Mouse (Mus musculus): ENCODE results near the gene Olfr224. TPM values are rescaled to one million over a fixed set of nuclear protein-coding genes. Genes with fewer than 3 reads are reported as not detected.

Olfr224 gene
- not detected in 2 replicates for polyA plus RNA-seq (2016; fragmentation: Nextera tagmentation; extraction: Ambion mirVana)

GRCm38 (mm10) chr11:58570405-58570804 is at the start of gene Olfr224:
Gene Olfr224 (minus strand): TSS chr11:58570553.
- H3K4me1 ChIP-seq = no peaks in the 10 kb centered on the region
- H3K27ac ChIP-seq = no peak within 1 kb of the TSS
- no peak for DNase-seq (ENCODE audit: low spot score)
- no peaks in the 10 kb centered on the region for H3K36me3 ChIP-seq
- WGBS = 67% methylated on average over 5 of the region's 5 CpGs
- no peak within 1 kb of the TSS for H3K4me3 ChIP-seq
- H3K9me3 ChIP-seq = no peaks in the 10 kb centered on the region
- H3K27me3 ChIP-seq (ENCODE audit: insufficient read depth, poor library complexity, severe bottlenecking) = no peaks in the 10 kb centered on the region

- no peaks in the 10 kb centered on the region for H3K27me3 ChIP-seq (ENCODE audit: insufficient read depth, poor library complexity, severe bottlenecking)
- H3K4me1 ChIP-seq = peaks cover 10% of the 10 kb centered on the region
- no peak overlapping the region for H3K27ac ChIP-seq
- H3K36me3 ChIP-seq = no peaks in the 10 kb centered on the region
- 81% methylated on average over 6 of the region's 6 CpGs for WGBS
- H3K4me3 ChIP-seq = no peak overlapping the region
- H3K9me3 ChIP-seq = no peaks in the 10 kb centered on the region
- no peak for DNase-seq (ENCODE audit: low spot score)
These were observed 48.4 kb upstream of the Olfr224 start for GRCm38 (mm10) chr11:58618793-58619192.

DNA sequence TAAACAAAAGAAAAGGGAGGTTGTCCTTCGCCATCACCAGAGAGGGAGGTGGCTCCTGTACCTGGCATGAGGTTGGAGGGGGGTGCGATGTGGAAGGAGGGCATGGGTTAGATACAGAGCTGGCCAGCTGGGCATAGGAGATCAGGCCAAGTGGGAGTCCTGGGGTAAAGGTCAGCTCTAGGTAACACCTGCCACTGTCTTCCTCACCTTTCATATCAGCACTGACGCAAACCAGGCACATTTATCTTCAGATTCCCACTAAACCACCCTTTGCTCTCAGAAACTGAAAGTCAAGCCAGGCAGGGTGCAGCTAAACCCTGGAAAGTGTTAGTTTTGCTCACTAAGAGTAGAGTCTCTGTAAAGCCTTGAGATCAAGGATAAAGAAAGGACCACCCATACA is 48.0 kb upstream of the Olfr224 start:
- no peak overlapping the region for H3K27ac ChIP-seq
- DNase-seq (ENCODE audit: low spot score) = no peak
- no peaks in the 10 kb centered on the region for H3K9me3 ChIP-seq
- H3K36me3 ChIP-seq = no peaks in the 10 kb centered on the region
- H3K4me1 ChIP-seq = peaks cover 10% of the 10 kb centered on the region
- H3K4me3 ChIP-seq = no peak overlapping the region
- 50% methylated on average over 3 of the region's 3 CpGs for WGBS
- no peaks in the 10 kb centered on the region for H3K27me3 ChIP-seq (ENCODE audit: insufficient read depth, poor library complexity, severe bottlenecking)

- no peaks in the 10 kb centered on the region for H3K36me3 ChIP-seq
- no peak for DNase-seq (ENCODE audit: low spot score)
- WGBS = 79% methylated on average over 4 of the region's 4 CpGs
These were observed 45.6 kb upstream of the Olfr224 start, which contains the start of gene 2210407C18Rik for GRCm38 (mm10) chr11:58615975-58616374. Gene 2210407C18Rik (minus strand): TSS chr11:58616075.

DNA sequence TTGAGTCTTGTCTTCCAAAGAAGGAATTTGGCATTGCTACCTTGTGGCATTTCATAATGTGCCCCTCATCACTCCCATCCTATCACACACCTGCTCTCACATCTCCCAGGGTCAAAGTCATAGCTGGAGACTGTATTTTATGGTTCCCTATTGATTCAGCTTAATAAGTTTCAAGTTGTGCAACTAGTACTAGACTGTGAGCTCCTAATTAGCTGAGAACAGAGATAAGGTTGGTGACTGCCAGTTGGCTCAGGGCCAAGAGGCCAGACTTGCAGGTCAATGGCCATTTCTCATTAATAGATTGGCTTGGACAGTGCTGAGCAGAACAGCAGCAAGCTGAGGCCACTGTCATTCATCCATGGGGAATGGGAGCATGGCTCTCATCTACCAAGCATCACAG is 44.2 kb upstream of the Olfr224 start:
- no peaks in the 10 kb centered on the region for H3K36me3 ChIP-seq
- H3K4me1 ChIP-seq = peaks cover 10% of the 10 kb centered on the region
- no peak for DNase-seq (ENCODE audit: low spot score)
- H3K27ac ChIP-seq = no peak overlapping the region
- H3K9me3 ChIP-seq = no peaks in the 10 kb centered on the region
- no peak overlapping the region for H3K4me3 ChIP-seq
- no peaks in the 10 kb centered on the region; the same call in 1 of the 2 replicates for H3K27me3 ChIP-seq (ENCODE audit: insufficient read depth, poor library complexity, severe bottlenecking)

More at GRCm38 (mm10) chr11:58615975-58616374, 45.6 kb upstream of the Olfr224 start, which contains the start of gene 2210407C18Rik:
- H3K4me3 ChIP-seq = no peak within 1 kb of the TSS
- H3K27me3 ChIP-seq (ENCODE audit: insufficient read depth, poor library complexity, severe bottlenecking) = no peaks in the 10 kb centered on the region; the same call in 1 of the 2 replicates
- H3K4me1 ChIP-seq = peaks cover 10% of the 10 kb centered on the region
- H3K9me3 ChIP-seq = no peaks in the 10 kb centered on the region
- no peak within 1 kb of the TSS for H3K27ac ChIP-seq

DNA sequence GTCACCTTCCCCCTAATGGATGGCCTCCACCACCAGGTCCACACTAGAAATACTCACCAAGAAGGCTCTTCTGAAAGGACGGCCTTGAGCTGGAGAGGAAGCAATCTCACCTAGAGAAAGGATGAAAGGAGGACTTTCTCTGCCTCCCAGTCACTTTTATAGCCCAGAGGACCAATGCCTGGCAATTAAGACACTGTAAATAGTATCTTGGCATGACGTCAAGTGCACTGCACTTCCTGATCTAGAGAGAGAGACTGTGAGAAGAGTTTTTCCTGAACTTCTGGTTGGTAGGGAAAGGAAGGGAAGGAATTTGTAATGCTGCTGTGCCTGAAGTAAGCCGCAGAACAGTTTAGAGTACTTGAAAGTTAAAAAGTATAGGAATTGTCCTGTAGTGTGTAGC is 43.0 kb upstream of the Olfr224 start:
- no peak for DNase-seq (ENCODE audit: low spot score)
- peaks cover 8% of the 10 kb centered on the region for H3K4me1 ChIP-seq
- WGBS = 76% methylated on average over 3 of the region's 3 CpGs
- H3K36me3 ChIP-seq = no peaks in the 10 kb centered on the region
- no peak overlapping the region for H3K27ac ChIP-seq
- no peaks in the 10 kb centered on the region; the same call in 1 of the 2 replicates for H3K27me3 ChIP-seq (ENCODE audit: insufficient read depth, poor library complexity, severe bottlenecking)
- H3K9me3 ChIP-seq = no peaks in the 10 kb centered on the region
- no peak overlapping the region for H3K4me3 ChIP-seq

DNA sequence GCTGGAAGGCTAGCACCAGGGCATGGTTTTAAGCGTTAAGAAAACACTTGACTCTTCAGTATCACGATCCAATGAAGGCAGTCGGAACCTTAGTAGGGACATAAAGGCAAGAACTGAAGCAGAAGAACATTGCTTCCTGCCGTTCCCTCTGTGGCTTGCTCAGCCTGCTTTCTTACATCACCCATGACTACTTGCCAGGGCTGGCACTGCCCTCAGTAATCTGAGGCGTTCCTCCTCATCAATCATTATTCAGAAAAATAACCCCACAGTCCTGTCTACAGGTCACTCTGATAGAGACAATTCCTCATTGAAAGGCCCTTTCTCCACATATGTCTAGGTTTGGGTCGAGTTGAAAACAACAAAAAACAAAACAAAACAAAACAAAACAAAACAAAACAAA is 36.7 kb upstream of the Olfr224 start:
- DNase-seq (ENCODE audit: low spot score) = no peak
- Histone ChIP-seq H3K9me3 (no peaks in the 10 kb centered on the region), H3K27ac (no peak overlapping the region), H3K36me3 (no peaks in the 10 kb centered on the region), H3K4me3 (no peak overlapping the region), H3K4me1 (no peaks in the 10 kb centered on the region), H3K27me3 (ENCODE audit: insufficient read depth, poor library complexity, severe bottlenecking) (no peaks in the 10 kb centered on the region)
- WGBS = 79% methylated on average over 6 of the region's 6 CpGs

DNA sequence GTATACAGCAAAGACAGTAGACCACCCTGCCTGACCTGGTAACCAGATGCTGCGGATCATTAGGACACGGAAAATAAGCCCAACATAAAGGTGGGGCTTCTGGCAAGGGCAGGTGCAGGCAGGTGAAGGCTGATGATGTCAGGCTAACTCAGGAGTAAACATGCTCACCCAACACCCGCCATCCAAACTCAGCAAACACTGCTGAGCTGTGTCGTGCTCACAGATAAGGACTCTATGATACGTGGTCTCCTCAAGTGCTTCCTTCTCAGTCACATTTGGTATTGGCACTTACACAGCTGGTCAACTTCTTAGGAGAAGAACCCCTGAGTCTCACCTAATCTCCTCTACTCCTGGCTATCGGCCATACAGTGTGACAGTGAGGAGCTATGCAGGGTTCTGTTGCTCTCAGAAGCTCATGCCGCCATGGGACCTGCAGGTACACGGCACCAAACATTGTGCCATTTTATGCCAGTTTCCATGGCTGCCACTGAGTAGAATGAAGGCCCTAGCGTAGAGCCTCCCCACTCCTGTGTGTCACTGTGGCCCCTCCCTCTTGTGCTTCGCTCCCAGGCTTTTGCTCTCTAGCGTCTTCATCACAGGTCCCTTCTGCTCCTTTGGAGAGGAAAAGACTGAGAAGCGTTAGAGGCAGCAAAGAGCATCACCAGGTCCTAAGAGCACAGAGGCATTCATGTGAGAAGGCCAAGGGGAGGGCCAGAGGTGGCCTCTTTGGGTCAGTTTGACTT is 36.0 kb upstream of the Olfr224 start:
- H3K36me3 ChIP-seq = no peaks in the 10 kb centered on the region
- no peaks in the 10 kb centered on the region for H3K27me3 ChIP-seq (ENCODE audit: insufficient read depth, poor library complexity, severe bottlenecking)
- no peak overlapping the region for H3K27ac ChIP-seq
- no peaks in the 10 kb centered on the region for H3K9me3 ChIP-seq
- DNase-seq (ENCODE audit: low spot score) = no peak
- no peak overlapping the region for H3K4me3 ChIP-seq
- no peaks in the 10 kb centered on the region for H3K4me1 ChIP-seq
- 76% methylated on average over 12 of the region's 12 CpGs for WGBS

DNA sequence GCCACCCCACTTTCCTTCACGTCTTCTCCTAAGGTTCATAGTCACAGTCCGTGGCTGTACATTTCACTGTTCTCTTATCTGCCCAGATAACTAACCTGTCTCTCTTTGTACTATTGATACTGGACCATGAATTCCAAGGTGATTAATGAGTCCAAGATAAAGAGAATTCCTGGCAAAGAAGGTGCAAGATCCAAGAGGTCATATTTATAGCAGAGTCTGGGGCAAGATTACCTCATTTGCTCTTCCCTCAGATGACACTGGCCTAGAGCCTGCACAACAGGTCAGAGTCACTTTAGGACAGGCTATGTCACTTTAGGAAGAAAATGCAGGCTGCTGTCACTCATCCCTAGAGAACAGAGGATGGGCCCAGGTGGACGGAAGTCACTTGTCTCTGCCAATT is 34.9 kb upstream of the Olfr224 start:
- H3K4me3 ChIP-seq = no peak overlapping the region
- WGBS = 55% methylated on average over 3 of the region's 3 CpGs

DNA sequence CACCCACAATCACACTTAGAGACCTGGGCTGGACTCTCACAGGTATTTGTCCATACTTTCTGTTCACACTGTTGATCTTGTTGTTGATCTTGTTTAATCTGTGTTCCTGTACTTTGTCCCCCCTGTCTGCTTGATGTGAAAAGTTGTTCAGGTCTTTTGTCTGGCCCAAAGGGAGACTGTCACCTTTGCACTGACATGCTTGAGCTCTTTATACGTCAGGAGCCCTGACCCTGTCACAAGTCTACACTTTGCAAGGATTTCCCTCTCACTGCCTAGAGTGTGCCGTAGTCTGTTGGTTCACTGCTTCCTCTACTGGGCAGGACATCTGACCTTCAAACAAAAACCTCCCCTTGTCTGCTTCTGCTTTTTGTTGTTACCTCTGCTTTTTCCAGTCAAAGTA is 34.3 kb upstream of the Olfr224 start:
- 59% methylated on average over 2 of the region's 2 CpGs for WGBS

More for the DNA sequence above, 34.9 kb upstream of the Olfr224 start:
- no peaks in the 10 kb centered on the region for H3K36me3 ChIP-seq
- no peaks in the 10 kb centered on the region for H3K27me3 ChIP-seq (ENCODE audit: insufficient read depth, poor library complexity, severe bottlenecking)
- H3K4me1 ChIP-seq = no peaks in the 10 kb centered on the region
- no peak for DNase-seq (ENCODE audit: low spot score)
- H3K9me3 ChIP-seq = no peaks in the 10 kb centered on the region
- no peak overlapping the region for H3K27ac ChIP-seq

GRCm38 (mm10) chr11:58602800-58603560 is 32.6 kb upstream of the Olfr224 start:
- no peaks in the 10 kb centered on the region for H3K36me3 ChIP-seq
- 80% methylated on average over 6 of the region's 6 CpGs for WGBS
- no peaks in the 10 kb centered on the region for H3K27me3 ChIP-seq (ENCODE audit: insufficient read depth, poor library complexity, severe bottlenecking)
- H3K27ac ChIP-seq = no peak overlapping the region
- H3K4me1 ChIP-seq = no peaks in the 10 kb centered on the region
- no peaks in the 10 kb centered on the region for H3K9me3 ChIP-seq
- H3K4me3 ChIP-seq = no peak overlapping the region
- no peak for DNase-seq (ENCODE audit: low spot score)

More for the DNA sequence above, 34.3 kb upstream of the Olfr224 start:
- no peak for DNase-seq (ENCODE audit: low spot score)
- Histone ChIP-seq H3K27me3 (ENCODE audit: insufficient read depth, poor library complexity, severe bottlenecking) (no peaks in the 10 kb centered on the region), H3K9me3 (no peaks in the 10 kb centered on the region), H3K27ac (no peak overlapping the region), H3K4me1 (no peaks in the 10 kb centered on the region), H3K4me3 (no peak overlapping the region), H3K36me3 (no peaks in the 10 kb centered on the region)

- DNase-seq (ENCODE audit: low spot score) = no peak
- Histone ChIP-seq H3K9me3 (no peaks in the 10 kb centered on the region), H3K36me3 (no peaks in the 10 kb centered on the region), H3K27me3 (ENCODE audit: insufficient read depth, poor library complexity, severe bottlenecking) (no peaks in the 10 kb centered on the region), H3K4me1 (no peaks in the 10 kb centered on the region), H3K27ac (no peak overlapping the region), H3K4me3 (no peak overlapping the region)
These were observed 31.7 kb upstream of the Olfr224 start for GRCm38 (mm10) chr11:58602062-58602461.

DNA sequence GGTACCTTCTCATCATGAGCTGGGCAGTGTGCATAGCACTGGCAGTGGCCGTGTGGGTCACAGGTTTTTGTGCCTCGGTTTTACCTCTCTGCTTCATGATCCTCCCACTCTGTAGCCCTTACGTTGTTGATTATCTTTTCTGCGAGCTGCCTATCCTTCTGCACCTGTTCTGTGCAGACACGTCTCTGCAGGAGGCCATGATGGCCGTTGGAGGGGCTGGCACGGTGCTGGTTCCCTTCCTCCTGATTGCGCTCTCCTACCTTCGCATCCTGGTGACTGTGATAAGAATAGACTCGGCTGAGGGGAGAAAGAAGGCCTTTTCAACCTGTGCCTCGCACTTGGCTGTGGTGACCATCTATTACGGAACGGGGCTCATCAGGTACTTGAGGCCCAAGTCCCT is 27.5 kb upstream of the Olfr224 start:
- no peaks in the 10 kb centered on the region for H3K36me3 ChIP-seq

More for the DNA sequence above, 27.5 kb upstream of the Olfr224 start:
- Histone ChIP-seq H3K4me1 (no peaks in the 10 kb centered on the region), H3K4me3 (no peak overlapping the region), H3K27me3 (ENCODE audit: insufficient read depth, poor library complexity, severe bottlenecking) (no peaks in the 10 kb centered on the region), H3K27ac (no peak overlapping the region), H3K9me3 (no peaks in the 10 kb centered on the region)
- WGBS = 82% methylated on average over 13 of the region's 13 CpGs
- no peak for DNase-seq (ENCODE audit: low spot score)
